Mouse (Mus musculus): ENCODE measurements around the gene Ppp4c. TPM values are rescaled to one million over a fixed set of nuclear protein-coding genes. Genes with fewer than 3 reads are reported as not detected.

The Ppp4c gene
- total RNA-seq, 1 experiment: 291 TPM

DNA sequence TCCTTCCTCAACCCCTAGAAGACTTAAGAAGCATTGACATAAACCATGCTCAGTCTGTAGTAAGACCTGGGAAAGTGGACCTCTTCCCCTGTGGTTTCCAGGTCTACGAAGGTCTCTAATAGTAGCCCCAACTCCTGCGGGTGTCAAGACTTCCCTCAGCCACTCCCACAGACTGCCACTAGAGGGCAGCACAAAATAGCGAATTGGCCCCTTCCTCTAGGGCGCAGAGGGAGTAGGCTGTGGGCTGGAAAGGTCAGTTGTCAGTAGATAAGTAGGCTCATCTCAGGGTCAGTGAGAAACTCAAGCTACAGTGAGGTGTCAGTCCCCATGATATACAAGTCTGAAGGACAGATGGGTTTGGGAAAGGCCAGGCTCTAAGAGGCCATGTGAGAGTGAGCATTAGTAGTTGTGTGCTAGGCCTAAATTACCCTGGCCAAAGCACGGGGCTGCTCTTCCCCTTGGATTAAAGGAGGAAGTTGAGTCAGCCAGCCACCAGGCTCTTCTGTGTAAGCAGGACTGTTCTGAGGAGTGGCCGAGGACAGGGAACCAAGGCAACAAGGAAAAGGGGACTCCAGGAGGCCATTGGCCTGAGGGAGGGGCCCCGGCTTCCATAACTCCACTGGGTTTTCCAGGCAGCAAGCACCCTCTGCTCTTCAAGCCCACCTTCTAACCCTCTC lies 29.7 kb upstream of the Ppp4c start:
- Histone ChIP-seq H3K4me1 (ENCODE audit: control insufficient read depth in 2 of 2, insufficient read depth in 2 of 2, low read length in 2 of 2, poor library complexity in 1 of 2) (peaks cover 2 to 9% of the 10 kb centered on the region in 2 experiments; a peak in 1 of 4 replicates), H3K9me3 (ENCODE audit: control insufficient read depth, insufficient read depth, low read depth, low read length) (no peaks in the 10 kb centered on the region), H3K4me3 (ENCODE audit: insufficient read depth in 1 of 2, low read depth in 1 of 2, low read length in 2 of 2, poor library complexity in 1 of 2, severe bottlenecking in 1 of 2) (no peak overlapping the region), H3K36me3 (ENCODE audit: control insufficient read depth, insufficient read depth, low read length, poor library complexity, severe bottlenecking) (no peaks in the 10 kb centered on the region), H3K27ac (ENCODE audit: insufficient read depth, low read depth, low read length, poor library complexity, severe bottlenecking) (no peak overlapping the region), H3K9ac (ENCODE audit: insufficient read depth, low read depth, low read length, poor library complexity, severe bottlenecking) (no peak overlapping the region)
- in situ Hi-C loops (cut with MboI; ENCODE audit: low sequenced_read_pairs in 2 of 2, unreplicated experiment in 2 of 2): no loop called here
- peak; percentile 78 for DNase-seq (ENCODE audit: low read depth, low spot score)
- TF ChIP-seq MAFK (IDR thresholded peaks at IDR 0.05; ENCODE audit: insufficient read depth, low read depth, low read length): no peak
- no peak for TF ChIP-seq CHD2 (IDR thresholded peaks at IDR 0.05; ENCODE audit: low read depth, low read length)
- peak; percentile 62 for TF ChIP-seq ZC3H11A (IDR thresholded peaks at IDR 0.05; ENCODE audit: borderline replicate concordance, low read depth, low read length)
- no peak for TF ChIP-seq HCFC1 (IDR thresholded peaks at IDR 0.05; ENCODE audit: borderline replicate concordance, insufficient read depth, low read length)
- no peak for TF ChIP-seq ZNF384 (IDR thresholded peaks at IDR 0.05; ENCODE audit: low read depth, low read length)

DNA sequence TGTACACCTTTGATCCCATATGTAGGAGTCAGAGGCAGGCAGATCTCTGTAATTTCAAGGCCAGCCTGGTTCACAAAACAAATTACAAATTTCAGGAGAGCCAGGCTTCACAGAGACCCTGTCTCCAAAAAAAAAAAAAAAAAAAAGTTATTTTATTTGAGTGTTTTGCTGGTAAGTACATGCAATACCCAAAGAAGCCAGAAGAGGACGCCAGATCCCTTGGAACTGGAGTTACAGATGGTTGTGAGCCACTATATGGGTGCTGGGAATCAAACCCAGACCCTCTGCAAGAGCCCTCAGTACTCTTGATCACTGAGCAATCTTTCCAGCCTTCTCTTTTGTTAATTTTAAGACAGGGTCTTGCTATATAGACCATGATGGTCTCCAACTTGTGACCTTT lies 26.5 kb upstream of the Ppp4c start:
- H3K36me3 ChIP-seq (ENCODE audit: control insufficient read depth, insufficient read depth, low read length, poor library complexity, severe bottlenecking): no peaks in the 10 kb centered on the region
- H3K9ac ChIP-seq (ENCODE audit: insufficient read depth, low read depth, low read length, poor library complexity, severe bottlenecking): no peak overlapping the region
- H3K9me3 ChIP-seq (ENCODE audit: control insufficient read depth, insufficient read depth, low read depth, low read length): no peaks in the 10 kb centered on the region
- H3K4me3 ChIP-seq (ENCODE audit: insufficient read depth in 1 of 2, low read depth in 1 of 2, low read length in 2 of 2, poor library complexity in 1 of 2, severe bottlenecking in 1 of 2): no peak overlapping the region
- no peak overlapping the region for H3K27ac ChIP-seq (ENCODE audit: insufficient read depth, low read depth, low read length, poor library complexity, severe bottlenecking)
- in situ Hi-C loops (cut with MboI; ENCODE audit: low sequenced_read_pairs in 2 of 2, unreplicated experiment in 2 of 2): no loop called here
- no peak for DNase-seq (ENCODE audit: low read depth, low spot score)
- H3K4me1 ChIP-seq (ENCODE audit: control insufficient read depth in 2 of 2, insufficient read depth in 2 of 2, low read length in 2 of 2, poor library complexity in 1 of 2): peaks cover 3 to 11% of the 10 kb centered on the region in 2 experiments; a peak in 2 of 4 replicates
- TF ChIP-seq ZC3H11A (IDR thresholded peaks at IDR 0.05; ENCODE audit: borderline replicate concordance, low read depth, low read length): no peak
- peak; percentile 82 for TF ChIP-seq ZNF384 (IDR thresholded peaks at IDR 0.05; ENCODE audit: low read depth, low read length)

GRCm38 (mm10) chr7:126817595-126817994 lies 25.3 kb upstream of the Ppp4c start:
- Histone ChIP-seq H3K4me3 (ENCODE audit: insufficient read depth in 1 of 2, low read depth in 1 of 2, low read length in 2 of 2, poor library complexity in 1 of 2, severe bottlenecking in 1 of 2) (no peak overlapping the region), H3K27ac (ENCODE audit: insufficient read depth, low read depth, low read length, poor library complexity, severe bottlenecking) (no peak overlapping the region), H3K9ac (ENCODE audit: insufficient read depth, low read depth, low read length, poor library complexity, severe bottlenecking) (no peak overlapping the region), H3K4me1 (ENCODE audit: control insufficient read depth in 2 of 2, insufficient read depth in 2 of 2, low read length in 2 of 2, poor library complexity in 1 of 2) (peaks cover 7 to 17% of the 10 kb centered on the region in 2 experiments; a peak in 3 of 4 replicates), H3K36me3 (ENCODE audit: control insufficient read depth, insufficient read depth, low read length, poor library complexity, severe bottlenecking) (no peaks in the 10 kb centered on the region), H3K9me3 (ENCODE audit: control insufficient read depth, insufficient read depth, low read depth, low read length) (no peaks in the 10 kb centered on the region)
- DNase-seq (ENCODE audit: low read depth, low spot score): no peak
- TF ChIP-seq ZNF384 (IDR thresholded peaks at IDR 0.05; ENCODE audit: low read depth, low read length) (no peak), HCFC1 (IDR thresholded peaks at IDR 0.05; ENCODE audit: borderline replicate concordance, insufficient read depth, low read length) (no peak)
- in situ Hi-C loops (cut with MboI; ENCODE audit: low sequenced_read_pairs in 2 of 2, unreplicated experiment in 2 of 2): no loop called here

DNA sequence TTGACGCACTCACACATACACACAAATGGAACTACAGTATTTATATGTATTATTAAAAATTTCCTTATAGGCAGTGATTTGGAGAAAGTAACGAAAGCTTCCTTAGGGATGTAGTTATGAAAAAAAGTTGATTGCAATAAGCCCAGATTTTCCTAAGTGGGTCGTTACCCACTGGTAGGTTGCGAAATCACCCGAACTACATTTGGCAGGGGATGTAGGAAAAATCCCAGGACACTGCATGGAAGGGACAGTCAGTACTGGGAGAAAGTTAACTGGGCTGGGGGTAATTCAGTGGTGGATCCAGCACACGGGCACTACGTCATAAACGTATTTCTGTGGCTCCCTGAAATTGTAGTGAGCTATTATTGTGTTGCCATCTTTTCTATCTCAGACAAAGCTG lies 24.2 kb upstream of the Ppp4c start:
- Histone ChIP-seq H3K4me1 (ENCODE audit: control insufficient read depth in 2 of 2, insufficient read depth in 2 of 2, low read length in 2 of 2, poor library complexity in 1 of 2) (peaks cover 5 to 16% of the 10 kb centered on the region in 2 experiments; a peak in 3 of 4 replicates), H3K36me3 (ENCODE audit: control insufficient read depth, insufficient read depth, low read length, poor library complexity, severe bottlenecking) (no peaks in the 10 kb centered on the region), H3K4me3 (ENCODE audit: insufficient read depth in 1 of 2, low read depth in 1 of 2, low read length in 2 of 2, poor library complexity in 1 of 2, severe bottlenecking in 1 of 2) (no peak overlapping the region), H3K9ac (ENCODE audit: insufficient read depth, low read depth, low read length, poor library complexity, severe bottlenecking) (no peak overlapping the region), H3K9me3 (ENCODE audit: control insufficient read depth, insufficient read depth, low read depth, low read length) (no peaks in the 10 kb centered on the region), H3K27ac (ENCODE audit: insufficient read depth, low read depth, low read length, poor library complexity, severe bottlenecking) (no peak overlapping the region)
- in situ Hi-C loops (cut with MboI; ENCODE audit: low sequenced_read_pairs in 2 of 2, unreplicated experiment in 2 of 2): no loop called here
- DNase-seq (ENCODE audit: low read depth, low spot score): no peak
- no peak for TF ChIP-seq ZC3H11A (IDR thresholded peaks at IDR 0.05; ENCODE audit: borderline replicate concordance, low read depth, low read length)
- TF ChIP-seq ZNF384 (IDR thresholded peaks at IDR 0.05; ENCODE audit: low read depth, low read length): no peak
- TF ChIP-seq CHD2 (IDR thresholded peaks at IDR 0.05; ENCODE audit: low read depth, low read length): no peak
- TF ChIP-seq HCFC1 (IDR thresholded peaks at IDR 0.05; ENCODE audit: borderline replicate concordance, insufficient read depth, low read length): no peak
- TF ChIP-seq MAFK (IDR thresholded peaks at IDR 0.05; ENCODE audit: insufficient read depth, low read depth, low read length): no peak

DNA sequence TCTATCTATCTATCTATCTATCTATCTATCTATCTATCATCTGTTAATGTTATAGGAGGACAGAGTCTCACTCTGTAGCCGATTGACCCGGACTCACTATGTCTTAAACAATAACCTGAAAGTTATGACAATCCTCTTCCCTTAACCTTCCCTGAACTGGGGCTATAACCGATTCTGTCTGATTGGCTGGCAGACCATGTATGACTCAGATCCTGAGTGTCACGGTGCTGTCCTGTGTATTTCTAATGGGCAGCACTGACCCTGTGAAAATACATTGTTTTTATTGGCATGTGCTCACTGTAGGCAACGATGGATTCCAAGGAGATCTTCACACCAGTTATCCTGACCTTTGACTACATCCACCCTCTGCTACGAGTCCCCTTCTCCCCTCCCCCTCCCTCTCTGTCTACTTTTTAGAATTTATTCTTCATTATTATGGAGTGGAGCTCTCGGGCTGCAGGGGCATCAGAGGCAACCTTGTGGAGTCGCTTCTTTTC lies 23.5 kb upstream of the Ppp4c start:
- DNase-seq (ENCODE audit: low read depth, low spot score): no peak
- peaks cover 5 to 16% of the 10 kb centered on the region in 2 experiments; a peak in 3 of 4 replicates for H3K4me1 ChIP-seq (ENCODE audit: control insufficient read depth in 2 of 2, insufficient read depth in 2 of 2, low read length in 2 of 2, poor library complexity in 1 of 2)
- TF ChIP-seq HCFC1 (IDR thresholded peaks at IDR 0.05; ENCODE audit: borderline replicate concordance, insufficient read depth, low read length) (no peak), ZNF384 (IDR thresholded peaks at IDR 0.05; ENCODE audit: low read depth, low read length) (no peak), ZC3H11A (IDR thresholded peaks at IDR 0.05; ENCODE audit: borderline replicate concordance, low read depth, low read length) (no peak), CHD2 (IDR thresholded peaks at IDR 0.05; ENCODE audit: low read depth, low read length) (no peak), MAFK (IDR thresholded peaks at IDR 0.05; ENCODE audit: insufficient read depth, low read depth, low read length) (no peak)
- in situ Hi-C loops (cut with MboI; ENCODE audit: low sequenced_read_pairs in 2 of 2, unreplicated experiment in 2 of 2): no loop called here
- H3K36me3 ChIP-seq (ENCODE audit: control insufficient read depth, insufficient read depth, low read length, poor library complexity, severe bottlenecking): no peaks in the 10 kb centered on the region
- H3K27ac ChIP-seq (ENCODE audit: insufficient read depth, low read depth, low read length, poor library complexity, severe bottlenecking): no peak overlapping the region
- no peak overlapping the region for H3K4me3 ChIP-seq (ENCODE audit: insufficient read depth in 1 of 2, low read depth in 1 of 2, low read length in 2 of 2, poor library complexity in 1 of 2, severe bottlenecking in 1 of 2)
- H3K9ac ChIP-seq (ENCODE audit: insufficient read depth, low read depth, low read length, poor library complexity, severe bottlenecking): no peak overlapping the region
- no peaks in the 10 kb centered on the region for H3K9me3 ChIP-seq (ENCODE audit: control insufficient read depth, insufficient read depth, low read depth, low read length)
